Mouse (Mus musculus) ES-E14 (cell line): ENCODE measurements around the gene Lcp1. TPM values are rescaled to one million over a fixed set of nuclear protein-coding genes. Genes with fewer than 3 reads are reported as not detected.

Experiments used
- DNase-seq: peaks from one replicate; pipeline ENCODE4 v3.0.0-alpha.2; 2013; ENCODE audit warnings: low read depth, low spot score
- H3K27ac ChIP-seq: 2 replicates; pipeline ENCODE4 v1.5.1; 2012; ENCODE audit warnings: low read depth, mild to moderate bottlenecking, low read length, moderate library complexity, mixed read lengths; ENCODE audit not compliant: poor library complexity, insufficient read depth, severe bottlenecking
- H3K36me3 ChIP-seq: 2 replicates; pipeline ENCODE4 v1.6.1; 2012; ENCODE audit warnings: mild to moderate bottlenecking, low read length, moderate library complexity, mixed read lengths; ENCODE audit not compliant: control insufficient read depth, poor library complexity, insufficient read depth, severe bottlenecking
- H3K4me1 ChIP-seq, 2 experiments: fragments of 150-350 bp in 1 of 2; sonication (generic) in 1 of 2; 2 replicates each; pipeline ENCODE4 v1.6.1; 2012; ENCODE audit warnings: low read length in 2 of 2, mild to moderate bottlenecking in 1 of 2, mixed read lengths in 1 of 2; ENCODE audit not compliant: control insufficient read depth in 2 of 2, insufficient read depth in 2 of 2, poor library complexity in 1 of 2
- H3K4me3 ChIP-seq, 2 experiments: fragments of 150-350 bp in 1 of 2; sonication (generic) in 1 of 2; 2 replicates each; pipeline ENCODE4 v1.5.1; 2012; ENCODE audit warnings: low read length in 2 of 2, low read depth in 1 of 2, mild to moderate bottlenecking in 1 of 2, mixed read lengths in 1 of 2; ENCODE audit not compliant: insufficient read depth in 1 of 2, poor library complexity in 1 of 2, severe bottlenecking in 1 of 2
- H3K9ac ChIP-seq: 2 replicates; pipeline ENCODE4 v1.6.1; 2012; ENCODE audit warnings: low read depth, mild to moderate bottlenecking, low read length, mixed read lengths; ENCODE audit not compliant: poor library complexity, insufficient read depth, severe bottlenecking
- H3K9me3 ChIP-seq: fragments of 150-350 bp; sonication (generic); 2 replicates; pipeline ENCODE4 v1.6.1; 2012; ENCODE audit warnings: low read depth, mild to moderate bottlenecking, low read length; ENCODE audit not compliant: control insufficient read depth, insufficient read depth
- CHD2 ChIP-seq: IDR thresholded peaks from 2 replicates; pipeline ENCODE4 v1.6.1; 2014; ENCODE audit warnings: mild to moderate bottlenecking, low read depth, low read length, inconsistent platforms
- HCFC1 ChIP-seq: IDR thresholded peaks from 2 replicates; pipeline ENCODE4 v1.6.1; 2012; ENCODE audit warnings: low read length, inconsistent platforms, borderline replicate concordance; ENCODE audit not compliant: insufficient read depth
- MAFK ChIP-seq: IDR thresholded peaks from 2 replicates; pipeline ENCODE4 v1.6.1; 2014; ENCODE audit warnings: mild to moderate bottlenecking, low read depth, low read length, inconsistent platforms; ENCODE audit not compliant: insufficient read depth
- ZC3H11A ChIP-seq: IDR thresholded peaks from 2 replicates; pipeline ENCODE4 v1.6.1; 2012; ENCODE audit warnings: low read depth, mild to moderate bottlenecking, inconsistent platforms, low read length, borderline replicate concordance
- ZNF384 ChIP-seq: IDR thresholded peaks from 2 replicates; pipeline ENCODE4 v1.6.1; 2012; ENCODE audit warnings: low read depth, low read length, inconsistent platforms
- in situ Hi-C, 2 experiments: fragments of 600-800 bp; cut with MboI; formaldehyde crosslinking; loops; one replicate each; pipeline ENCODE4 v1.15.1; 2025; ENCODE audit warnings: low sequenced_read_pairs in 2 of 2, inconsistent platforms in 1 of 2; ENCODE audit not compliant: unreplicated experiment in 2 of 2
- total RNA-seq: library from RNA; depleted of rRNA; stranded (reverse); fragments of 300-350 nt; gene quantifications from 2 replicates; pipeline ENCODE4 v1.2.3, GENCODE M21; 2012

The Lcp1 gene
- total RNA-seq, 1 experiment: 2.8 TPM

GRCm38 (mm10) chr14:75178384-75178793, 47.5 kb downstream of the Lcp1 start:
- peak; percentile 30 for DNase-seq
- H3K36me3 ChIP-seq: no peaks in the 10 kb centered on the region
- H3K9me3 ChIP-seq: no peaks in the 10 kb centered on the region
- peaks cover 2 to 11% of the 10 kb centered on the region in 2 experiments; a peak in 2 of 4 replicates for H3K4me1 ChIP-seq
- TF ChIP-seq CHD2: no peak
- no peak for TF ChIP-seq MAFK
- TF ChIP-seq HCFC1: no peak
- H3K27ac ChIP-seq: no peak overlapping the region
- in situ Hi-C loops: no loop called here
- no peak overlapping the region for H3K9ac ChIP-seq
- no peak overlapping the region for H3K4me3 ChIP-seq

DNA sequence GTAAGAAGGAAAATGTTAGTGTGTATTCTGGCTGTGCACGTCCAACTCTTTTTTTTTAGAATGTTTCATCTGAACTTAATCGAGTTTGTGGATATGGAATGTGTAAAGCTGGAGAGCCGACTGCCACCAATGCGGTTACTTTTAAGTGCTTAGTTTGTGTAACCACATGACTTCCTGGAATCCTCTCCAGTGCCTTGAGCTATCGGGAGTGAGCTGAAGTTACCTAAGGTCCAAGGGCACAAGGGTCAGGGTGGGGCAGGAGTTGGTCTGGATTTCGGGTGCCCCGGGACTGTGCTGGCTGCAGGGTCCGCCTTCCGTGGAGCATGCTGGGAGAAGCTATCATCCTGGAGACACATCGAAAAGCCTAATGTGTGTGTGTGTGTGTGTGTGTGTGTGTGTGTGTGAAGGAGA, 47.9 kb downstream of the Lcp1 start:
- peaks cover 2 to 11% of the 10 kb centered on the region in 2 experiments; a peak in 2 of 4 replicates for H3K4me1 ChIP-seq
- 0 out of 2 replicates have a peak overlapping the region, but pooled peaks have one; percentile 9 for H3K9ac ChIP-seq
- H3K9me3 ChIP-seq: no peaks in the 10 kb centered on the region
- in situ Hi-C loops: no loop called here
- no peak overlapping the region for H3K27ac ChIP-seq
- no peak for TF ChIP-seq HCFC1
- no peak for TF ChIP-seq MAFK
- TF ChIP-seq ZC3H11A: no peak
- TF ChIP-seq CHD2: no peak
- TF ChIP-seq ZNF384: no peak
- H3K36me3 ChIP-seq: no peaks in the 10 kb centered on the region
- H3K4me3 ChIP-seq: peak overlapping the region in 1 of 2 experiments; percentile 35; a peak in 2 of 4 replicates
- peak; percentile 66 for DNase-seq

- H3K9me3 ChIP-seq: no peaks in the 10 kb centered on the region
- H3K4me3 ChIP-seq: peak overlapping the region in 1 of 2 experiments; percentile 35; a peak in 2 of 4 replicates
- in situ Hi-C loops: no loop called here
- peak overlapping the region; percentile 6; the same call in 1 of the 2 replicates for H3K9ac ChIP-seq
- TF ChIP-seq ZNF384 (no peak), ZC3H11A (no peak), MAFK (no peak), HCFC1 (no peak), CHD2 (no peak)
- H3K4me1 ChIP-seq: peaks cover 2 to 11% of the 10 kb centered on the region in 2 experiments; a peak in 2 of 4 replicates
- H3K36me3 ChIP-seq: no peaks in the 10 kb centered on the region
- DNase-seq: peak; percentile 24
- no peak overlapping the region for H3K27ac ChIP-seq
Observed at GRCm38 (mm10) chr14:75179255-75179963, 48.5 kb downstream of the Lcp1 start.

DNA sequence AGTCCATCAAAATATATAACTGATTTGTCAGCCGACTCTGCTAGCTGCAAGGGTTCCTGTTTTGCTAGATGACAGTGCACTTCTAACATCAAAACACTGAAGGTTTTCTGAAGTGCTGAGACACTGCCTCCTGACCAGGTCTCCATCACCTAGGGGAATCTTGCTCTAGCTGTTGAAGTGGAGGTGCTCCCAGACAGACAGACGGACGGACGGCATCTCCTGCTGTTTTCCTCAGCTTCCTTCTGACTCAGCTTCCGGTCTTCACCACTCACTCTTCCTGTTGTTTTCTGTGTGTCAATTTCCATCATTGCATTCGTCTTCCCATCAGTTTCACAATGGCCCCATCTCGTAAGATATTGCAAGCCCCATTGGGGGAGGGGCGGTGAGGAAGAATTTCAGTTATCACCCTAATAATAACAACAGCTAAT, 49.7 kb downstream of the Lcp1 start:
- Histone ChIP-seq H3K9ac (no peak overlapping the region), H3K4me3 (no peak overlapping the region), H3K36me3 (no peaks in the 10 kb centered on the region), H3K4me1 (peaks cover 2 to 11% of the 10 kb centered on the region in 2 experiments; a peak in 2 of 4 replicates), H3K9me3 (no peaks in the 10 kb centered on the region), H3K27ac (no peak overlapping the region)
- DNase-seq: no peak
- no peak for TF ChIP-seq ZNF384
- no peak for TF ChIP-seq CHD2
- TF ChIP-seq HCFC1: no peak
- no peak for TF ChIP-seq MAFK
- no peak for TF ChIP-seq ZC3H11A
- in situ Hi-C loops: no loop called here
